Comparison of ENCODE assay signal across 9 mouse cellular contexts in genomic region chr9:72889777-72890176, GRCm38 (mm10). TPM values are rescaled to one million over a fixed set of nuclear protein-coding genes. Genes with fewer than 3 reads are reported as not detected.
DNase-seq lines count a peak whose midpoint lies in the region; ATAC-seq and TF ChIP-seq lines count a peak whose summit lies in the region.
"Had no signal": no experiment of that assay in that cellular context is flagged by ENCODE, and none has a peak within 500 bp of the region (broad histone marks: within the 10 kb centered on the region; RNA-seq: fewer than 3 reads in every experiment).

No protein-coding gene starts in this region.

- TF ChIP-seq CTCF in hindbrain, postnatal 0 days (IDR thresholded peaks at IDR 0.05; ENCODE audit: low read depth) = peak; percentile 66
- no peak for TF ChIP-seq CTCF in thymus, adult 2 months (IDR thresholded peaks at IDR 0.05; ENCODE audit: borderline replicate concordance, control insufficient read depth, extremely low read depth, insufficient read depth, low read length, poor library complexity)

- 73% methylated on average over 1 of the region's 1 CpGs for WGBS in hindbrain, postnatal 0 days
- 81% methylated on average over 1 of the region's 1 CpGs for WGBS in hindbrain, embryonic 16.5 days
- WGBS in thymus, adult 2 months = 89% methylated on average over 1 of the region's 1 CpGs

- no peak for ATAC-seq in hindbrain, postnatal 0 days
- no peak for ATAC-seq in hindbrain, embryonic 16.5 days

- no peak overlapping the region for H3K9ac ChIP-seq in hindbrain, postnatal 0 days (replicated peaks; ENCODE audit: low read length)
- no peak overlapping the region for H3K9ac ChIP-seq in hindbrain, embryonic 16.5 days (ENCODE audit: low read depth, low read length)
- H3K9ac ChIP-seq: limb, embryonic 13.5 days had no signal

- H3K4me1 ChIP-seq in hindbrain, postnatal 0 days (ENCODE audit: insufficient read depth, low read length) = no peaks in the 10 kb centered on the region
- H3K4me1 ChIP-seq in hindbrain, embryonic 16.5 days (ENCODE audit: control insufficient read depth, insufficient read depth, low read depth, low read length) = no peaks in the 10 kb centered on the region
- peaks cover 8% of the 10 kb centered on the region for H3K4me1 ChIP-seq in thymus, adult 2 months (replicated peaks; ENCODE audit: control insufficient read depth, insufficient read depth, low read length)

- no peak overlapping the region for H3K4me2 ChIP-seq in hindbrain, postnatal 0 days (ENCODE audit: low read depth, low read length)
- H3K4me2 ChIP-seq in hindbrain, embryonic 16.5 days (ENCODE audit: low read length) = no peak overlapping the region
- H3K4me2 ChIP-seq: limb, embryonic 13.5 days had no signal

- no peak for TF ChIP-seq POLR2A in thymus, adult 2 months (IDR thresholded peaks at IDR 0.05; ENCODE audit: control insufficient read depth, extremely low read depth, insufficient read depth, low read length, poor library complexity)

- no peak overlapping the region for H3K27ac ChIP-seq in hindbrain, postnatal 0 days
- H3K27ac ChIP-seq in hindbrain, embryonic 16.5 days (ENCODE audit: low read depth, low read length) = no peak overlapping the region
- H3K27ac ChIP-seq in thymus, adult 2 months (ENCODE audit: control insufficient read depth, insufficient read depth, low read length) = no peak overlapping the region
- H3K27ac ChIP-seq: limb, embryonic 13.5 days had no signal

- H3K9me3 ChIP-seq in hindbrain, postnatal 0 days (ENCODE audit: low read length) = no peaks in the 10 kb centered on the region
- H3K9me3 ChIP-seq in hindbrain, embryonic 16.5 days (ENCODE audit: control insufficient read depth, low read length) = no peaks in the 10 kb centered on the region

- no peaks in the 10 kb centered on the region for H3K27me3 ChIP-seq in hindbrain, postnatal 0 days (ENCODE audit: insufficient read depth, low read length)
- H3K27me3 ChIP-seq in hindbrain, embryonic 16.5 days (replicated peaks; ENCODE audit: control insufficient read depth, insufficient read depth, low read length) = no peaks in the 10 kb centered on the region
- H3K27me3 ChIP-seq in thymus, adult 2 months (ENCODE audit: control insufficient read depth, insufficient read depth, low read length) = no peaks in the 10 kb centered on the region
- H3K27me3 ChIP-seq: limb, embryonic 13.5 days had no signal

- peak; percentile 55 for DNase-seq in hindbrain, postnatal 0 days (ENCODE audit: low spot score)
- DNase-seq in thymus, adult 2 months = peak; percentile 25
- DNase-seq in thymus, adult 18-20 months = no peak
- peak; percentile 37 for DNase-seq in adipocyte (ENCODE audit: low spot score)
- DNase-seq in thymus, postnatal 25 days = peak; percentile 22
- no peak for DNase-seq in adrenal gland, postnatal 36 days
- DNase-seq: kidney, adult 8-10 months had no signal

- H3K4me3 ChIP-seq in hindbrain, postnatal 0 days (ENCODE audit: low read length) = no peak overlapping the region
- H3K4me3 ChIP-seq in hindbrain, embryonic 16.5 days (ENCODE audit: low read length) = no peak overlapping the region
- H3K4me3 ChIP-seq in thymus, adult 2 months (ENCODE audit: control insufficient read depth, insufficient read depth, low read length) = no peak overlapping the region
- H3K4me3 ChIP-seq: limb, embryonic 13.5 days had no signal

- H3K36me3 ChIP-seq in hindbrain, postnatal 0 days (ENCODE audit: insufficient read depth, low read length) = no peaks in the 10 kb centered on the region
- no peaks in the 10 kb centered on the region for H3K36me3 ChIP-seq in hindbrain, embryonic 16.5 days (ENCODE audit: control insufficient read depth, insufficient read depth, low read length)
- no peaks in the 10 kb centered on the region for H3K36me3 ChIP-seq in thymus, adult 2 months (ENCODE audit: control insufficient read depth, insufficient read depth, low read length)
- H3K36me3 ChIP-seq: limb, embryonic 13.5 days had no signal

RNA-seq across cellular contexts. Expression of gene Pygo1, which starts 35.7 kb away (rescaled TPM):
- total RNA-seq in hindbrain, postnatal 0 days (2014; rRNA removed) = 30.4 and 32.0 TPM in 2 replicates
- 8.5 and 9.2 TPM in 2 replicates for polyA plus RNA-seq in hindbrain, postnatal 0 days (2015; fragmentation: Nextera tagmentation; extraction: Ambion mirVana)
- polyA plus RNA-seq in hindbrain, embryonic 16.5 days (2015; fragmentation: Nextera tagmentation; extraction: Ambion mirVana) = 12.0 and 13.4 TPM in 2 replicates
- polyA plus RNA-seq in thymus, adult 2 months (2012; rRNA removed) = 0.27 and 0.38 TPM in 2 replicates
- total RNA-seq in adrenal gland, postnatal 36 days (2021) = 1 to 10 TPM; 3.7 to 4.3 TPM

Comparison
In these comparisons a context has a peak if more than half of its experiments do, and no peak if none do; other contexts are left out.
1. DNase-seq: peak in hindbrain, postnatal 0 days (single experiment), thymus, adult 2 months (single experiment), adipocyte (single experiment) and thymus, postnatal 25 days (single experiment); none in thymus, adult 18-20 months (0 of 2) and adrenal gland, postnatal 36 days (0 of 2).